Mouse (Mus musculus): Measurements from ENCODE around the gene Glis3. TPM values are rescaled to one million over a fixed set of nuclear protein-coding genes. Genes with fewer than 3 reads are reported as not detected.

Gene Glis3
- polyA plus RNA-seq, 1 experiment from 2014 or later = 3.4 TPM

- Histone ChIP-seq H3K9me3 (ENCODE audit: control insufficient read depth, low read length) (no peaks in the 10 kb centered on the region), H3K9ac (ENCODE audit: low read length) (no peak overlapping the region), H3K27ac (ENCODE audit: low read depth, low read length) (no peak overlapping the region), H3K4me3 (ENCODE audit: low read depth, low read length) (no peak overlapping the region), H3K4me1 (replicated peaks; ENCODE audit: control insufficient read depth, insufficient read depth, low read length) (no peaks in the 10 kb centered on the region), H3K36me3 (ENCODE audit: control insufficient read depth, insufficient read depth, low read length) (no peaks in the 10 kb centered on the region), H3K4me2 (ENCODE audit: low read depth, low read length, severe bottlenecking) (no peak overlapping the region), H3K27me3 (ENCODE audit: control insufficient read depth, insufficient read depth, low read length) (no peaks in the 10 kb centered on the region)
- ATAC-seq (replicated peaks; ENCODE audit: low FRiP score) (no peak), DNase-seq (ENCODE audit: low spot score) (no peak)
- 84% methylated on average over 4 of the region's 4 CpGs for WGBS
These were observed 6.5 kb upstream of the Glis3 start for GRCm38 (mm10) chr19:28686398-28686797.

DNA sequence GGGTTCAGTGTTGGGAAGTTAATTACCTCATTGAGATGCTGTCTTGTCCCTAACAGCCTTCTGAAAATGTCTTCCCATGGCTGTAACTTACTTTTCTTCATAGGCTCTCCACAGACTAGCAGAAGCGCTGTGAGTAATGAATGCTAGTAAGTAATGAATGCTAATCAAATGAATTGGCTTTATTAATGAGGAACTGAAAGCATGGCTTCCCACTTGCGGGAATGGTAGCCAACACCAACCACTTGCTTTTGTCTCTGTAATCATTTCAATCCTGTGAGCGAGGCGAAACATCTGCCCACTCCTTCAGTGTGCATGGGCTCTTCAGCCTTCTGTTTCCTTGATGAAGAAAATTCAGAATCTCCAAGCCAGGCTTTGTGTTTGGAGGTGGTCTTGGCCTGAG is 5.6 kb upstream of the Glis3 start:
- WGBS = 83% methylated on average over 4 of the region's 4 CpGs

GRCm38 (mm10) chr19:28684347-28684746 is 4.5 kb upstream of the Glis3 start:
- ATAC-seq (replicated peaks; ENCODE audit: low FRiP score) (no peak), DNase-seq (ENCODE audit: low spot score) (no peak)
- no peak overlapping the region for H3K4me3 ChIP-seq (ENCODE audit: low read depth, low read length)
- WGBS = 89% methylated on average over 6 of the region's 6 CpGs
- H3K4me1 ChIP-seq (replicated peaks; ENCODE audit: control insufficient read depth, insufficient read depth, low read length) = no peaks in the 10 kb centered on the region; the same call in none of the 2 replicates
- no peak overlapping the region for H3K9ac ChIP-seq (ENCODE audit: low read length)
- peaks cover 10% of the 10 kb centered on the region for H3K27me3 ChIP-seq (ENCODE audit: control insufficient read depth, insufficient read depth, low read length)
- H3K27ac ChIP-seq (ENCODE audit: low read depth, low read length) = no peak overlapping the region
- H3K9me3 ChIP-seq (ENCODE audit: control insufficient read depth, low read length) = no peaks in the 10 kb centered on the region
- H3K36me3 ChIP-seq (ENCODE audit: control insufficient read depth, insufficient read depth, low read length) = no peaks in the 10 kb centered on the region
- H3K4me2 ChIP-seq (ENCODE audit: low read depth, low read length, severe bottlenecking) = no peak overlapping the region

More for the DNA sequence above, 5.6 kb upstream of the Glis3 start:
- no peak for ATAC-seq (replicated peaks; ENCODE audit: low FRiP score)
- DNase-seq (ENCODE audit: low spot score) = no peak
- no peak overlapping the region for H3K9ac ChIP-seq (ENCODE audit: low read length)
- H3K4me2 ChIP-seq (ENCODE audit: low read depth, low read length, severe bottlenecking) = no peak overlapping the region
- H3K9me3 ChIP-seq (ENCODE audit: control insufficient read depth, low read length) = no peaks in the 10 kb centered on the region
- H3K4me3 ChIP-seq (ENCODE audit: low read depth, low read length) = no peak overlapping the region
- H3K4me1 ChIP-seq (replicated peaks; ENCODE audit: control insufficient read depth, insufficient read depth, low read length) = no peaks in the 10 kb centered on the region; the same call in 1 of the 2 replicates
- no peaks in the 10 kb centered on the region for H3K36me3 ChIP-seq (ENCODE audit: control insufficient read depth, insufficient read depth, low read length)
- no peak overlapping the region for H3K27ac ChIP-seq (ENCODE audit: low read depth, low read length)
- H3K27me3 ChIP-seq (ENCODE audit: control insufficient read depth, insufficient read depth, low read length) = peaks cover 4% of the 10 kb centered on the region

DNA sequence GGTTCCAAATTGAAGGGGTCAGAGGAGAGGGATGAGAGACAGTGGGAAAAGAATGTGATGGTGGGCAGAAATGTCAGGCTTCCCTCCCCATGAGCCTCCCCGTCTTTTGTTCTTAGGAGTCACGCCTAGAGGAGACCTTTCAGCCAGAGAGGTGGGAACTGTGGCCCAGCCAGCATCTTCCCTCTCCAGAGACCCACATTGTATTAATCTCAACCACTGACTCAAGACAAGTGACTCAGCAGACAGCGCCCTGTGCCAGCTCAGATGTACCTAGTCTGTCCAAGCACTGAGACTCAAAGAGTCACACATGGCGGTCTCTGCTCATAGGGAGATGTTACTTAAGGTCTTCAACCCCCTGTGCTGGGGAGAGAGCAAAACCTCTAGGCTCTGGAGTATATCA is 3.5 kb upstream of the Glis3 start:
- no peak overlapping the region for H3K27ac ChIP-seq (ENCODE audit: low read depth, low read length)
- no peak overlapping the region for H3K4me3 ChIP-seq (ENCODE audit: low read depth, low read length)
- H3K4me1 ChIP-seq (replicated peaks; ENCODE audit: control insufficient read depth, insufficient read depth, low read length) = peaks cover 7% of the 10 kb centered on the region
- H3K9ac ChIP-seq (ENCODE audit: low read length) = no peak overlapping the region
- H3K4me2 ChIP-seq (ENCODE audit: low read depth, low read length, severe bottlenecking) = no peak overlapping the region
- DNase-seq (ENCODE audit: low spot score) = no peak
- no peaks in the 10 kb centered on the region for H3K9me3 ChIP-seq (ENCODE audit: control insufficient read depth, low read length)
- no peaks in the 10 kb centered on the region for H3K36me3 ChIP-seq (ENCODE audit: control insufficient read depth, insufficient read depth, low read length)
- 93% methylated on average over 4 of the region's 4 CpGs for WGBS
- H3K27me3 ChIP-seq (ENCODE audit: control insufficient read depth, insufficient read depth, low read length) = peaks cover 20% of the 10 kb centered on the region
- no peak for ATAC-seq (replicated peaks; ENCODE audit: low FRiP score)

- under 1% methylated on average over 28 of the region's 28 CpGs for WGBS
- DNase-seq (ENCODE audit: low spot score) = no peak
- Histone ChIP-seq H3K27ac (ENCODE audit: low read depth, low read length) (no peak overlapping the region), H3K4me1 (replicated peaks; ENCODE audit: control insufficient read depth, insufficient read depth, low read length) (peaks cover 12% of the 10 kb centered on the region), H3K4me3 (ENCODE audit: low read depth, low read length) (peak overlapping the region; percentile 47), H3K9me3 (ENCODE audit: control insufficient read depth, low read length) (no peaks in the 10 kb centered on the region), H3K27me3 (ENCODE audit: control insufficient read depth, insufficient read depth, low read length) (peaks cover 28% of the 10 kb centered on the region), H3K36me3 (ENCODE audit: control insufficient read depth, insufficient read depth, low read length) (no peaks in the 10 kb centered on the region), H3K9ac (ENCODE audit: low read length) (peak overlapping the region; percentile 52), H3K4me2 (ENCODE audit: low read depth, low read length, severe bottlenecking) (peak overlapping the region; percentile 89)
- ATAC-seq (replicated peaks; ENCODE audit: low FRiP score) = 0 out of 2 replicates have a peak, but pooled peaks have one; percentile 2
These were observed 544 bp downstream of the Glis3 start for GRCm38 (mm10) chr19:28679291-28679775.

DNA sequence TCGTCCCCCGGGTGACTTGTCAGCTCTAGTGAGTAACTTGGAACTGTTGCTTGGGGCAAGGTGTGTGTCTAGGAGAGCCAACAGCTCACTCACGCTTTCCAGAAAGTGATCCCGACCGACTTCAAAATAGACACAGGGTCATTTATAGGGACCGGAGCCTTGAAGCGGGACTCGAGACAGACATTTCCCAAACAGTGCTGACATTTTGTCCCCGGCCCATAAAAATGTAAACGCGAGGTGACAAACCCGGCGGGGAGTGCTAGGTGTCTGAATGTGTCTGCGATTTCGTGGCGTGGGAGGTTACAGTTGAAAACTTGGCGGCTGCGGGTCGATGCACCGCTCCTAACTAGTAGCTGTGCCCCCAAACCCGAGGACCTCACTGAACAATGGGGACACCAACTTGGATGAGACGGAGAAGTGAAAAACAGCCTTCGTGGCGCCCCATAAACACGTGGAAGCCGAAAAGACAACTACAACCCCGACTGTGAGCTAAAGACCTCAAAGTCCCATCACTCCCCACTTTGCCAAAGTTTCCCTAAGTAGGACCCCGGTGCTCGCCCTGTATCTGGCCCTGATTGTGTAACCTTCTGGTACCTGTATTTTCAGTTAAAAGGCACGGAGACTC is 1.1 kb downstream of the Glis3 start:
- WGBS = under 1% methylated on average over 30 of the region's 30 CpGs
- H3K27me3 ChIP-seq (ENCODE audit: control insufficient read depth, insufficient read depth, low read length) = peaks cover 28% of the 10 kb centered on the region

DNA sequence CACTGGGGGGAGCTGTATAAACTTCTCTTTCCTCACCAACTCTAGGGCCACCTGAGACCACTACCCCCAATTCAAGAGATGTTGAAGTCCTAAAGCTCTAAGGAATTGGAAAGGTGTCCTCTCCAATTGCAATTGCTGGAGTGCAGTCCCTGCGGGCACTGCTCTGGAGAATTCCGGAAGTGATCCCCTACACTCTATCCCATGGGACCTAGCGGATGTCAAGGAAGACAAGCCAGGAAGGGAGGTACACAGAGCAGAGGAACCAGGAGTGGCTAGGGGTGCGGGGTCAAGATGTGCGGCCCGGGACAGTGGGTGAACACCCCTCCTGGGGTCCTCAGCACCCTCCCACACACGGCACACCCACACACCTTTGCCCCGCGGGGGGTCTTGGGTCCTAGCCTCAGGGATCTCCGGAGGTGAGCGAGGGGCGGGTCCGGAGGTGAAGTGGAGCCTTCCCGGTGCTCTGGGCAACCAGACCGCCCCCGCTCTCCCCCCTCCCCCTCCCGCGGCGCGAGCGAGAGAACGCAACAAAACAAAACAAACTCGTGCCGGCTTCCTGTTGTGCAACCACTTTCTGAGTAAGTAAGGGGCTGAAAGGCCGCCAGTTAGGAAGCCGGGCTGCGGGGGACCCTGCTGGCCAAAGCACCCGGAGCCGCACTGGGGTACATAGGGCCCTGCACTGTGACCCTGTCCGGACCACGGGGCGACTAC is 2.0 kb downstream of the Glis3 start:
- Histone ChIP-seq H3K4me3 (ENCODE audit: low read depth, low read length) (peak overlapping the region; percentile 47), H3K4me1 (replicated peaks; ENCODE audit: control insufficient read depth, insufficient read depth, low read length) (peaks cover 12% of the 10 kb centered on the region), H3K27ac (ENCODE audit: low read depth, low read length) (no peak overlapping the region), H3K9me3 (ENCODE audit: control insufficient read depth, low read length) (no peaks in the 10 kb centered on the region), H3K4me2 (ENCODE audit: low read depth, low read length, severe bottlenecking) (peak overlapping the region; percentile 89), H3K27me3 (ENCODE audit: control insufficient read depth, insufficient read depth, low read length) (peaks cover 28% of the 10 kb centered on the region), H3K36me3 (ENCODE audit: control insufficient read depth, insufficient read depth, low read length) (no peaks in the 10 kb centered on the region), H3K9ac (ENCODE audit: low read length) (peak overlapping the region; percentile 39)
- ATAC-seq (replicated peaks; ENCODE audit: low FRiP score) = peak; percentile 43; the same call in 1 of the 2 replicates
- DNase-seq (ENCODE audit: low spot score) = peak; percentile 62
- under 1% methylated on average over 32 of the region's 32 CpGs for WGBS

More for the DNA sequence above, 1.1 kb downstream of the Glis3 start:
- H3K9ac ChIP-seq (ENCODE audit: low read length) = peak overlapping the region; percentile 6; the same call in 1 of the 2 replicates
- H3K4me1 ChIP-seq (replicated peaks; ENCODE audit: control insufficient read depth, insufficient read depth, low read length) = peaks cover 12% of the 10 kb centered on the region
- H3K9me3 ChIP-seq (ENCODE audit: control insufficient read depth, low read length) = no peaks in the 10 kb centered on the region
- no peak overlapping the region for H3K27ac ChIP-seq (ENCODE audit: low read depth, low read length)
- peak overlapping the region; percentile 47 for H3K4me3 ChIP-seq (ENCODE audit: low read depth, low read length)
- no peak for ATAC-seq (replicated peaks; ENCODE audit: low FRiP score)
- peak overlapping the region; percentile 89 for H3K4me2 ChIP-seq (ENCODE audit: low read depth, low read length, severe bottlenecking)
- DNase-seq (ENCODE audit: low spot score) = peak; percentile 57
- H3K36me3 ChIP-seq (ENCODE audit: control insufficient read depth, insufficient read depth, low read length) = no peaks in the 10 kb centered on the region

DNA sequence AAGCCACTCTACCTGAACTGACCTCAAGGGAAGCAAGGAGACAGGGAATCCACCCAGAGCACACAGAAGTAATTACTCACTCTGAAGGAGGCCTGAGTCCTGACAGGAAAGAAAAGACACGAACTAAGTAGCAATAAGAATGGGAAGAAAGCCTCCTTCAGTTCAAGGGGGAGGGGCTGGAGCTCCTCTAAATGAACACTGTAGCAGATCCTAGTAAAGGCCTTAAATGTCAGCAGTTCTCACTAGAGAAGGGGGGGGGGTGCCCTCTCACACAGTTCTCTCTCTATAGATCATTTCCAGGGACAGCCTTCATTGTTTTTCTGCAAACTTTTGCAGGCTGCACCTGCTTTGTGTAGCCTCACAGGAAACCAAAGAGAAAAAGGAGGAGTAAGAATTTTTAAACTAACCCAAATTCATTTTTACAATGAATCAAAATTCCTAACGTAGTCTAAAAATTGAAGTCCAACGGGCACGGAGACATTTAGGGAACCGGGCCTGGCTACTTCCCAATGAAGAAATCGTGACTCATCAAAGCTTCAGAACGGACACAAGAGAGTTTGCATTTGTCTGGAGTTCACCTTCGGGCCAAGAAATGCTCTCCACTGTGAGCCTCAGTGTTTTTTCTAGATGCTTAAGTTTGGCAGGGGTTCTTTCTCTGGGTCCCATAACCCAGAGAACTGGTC is 2.7 kb downstream of the Glis3 start:
- H3K4me3 ChIP-seq (ENCODE audit: low read depth, low read length) = no peak overlapping the region
- H3K4me2 ChIP-seq (ENCODE audit: low read depth, low read length, severe bottlenecking) = peak overlapping the region; percentile 89; the same call in 1 of the 2 replicates
- H3K4me1 ChIP-seq (replicated peaks; ENCODE audit: control insufficient read depth, insufficient read depth, low read length) = peaks cover 12% of the 10 kb centered on the region
- no peaks in the 10 kb centered on the region for H3K9me3 ChIP-seq (ENCODE audit: control insufficient read depth, low read length)
- H3K36me3 ChIP-seq (ENCODE audit: control insufficient read depth, insufficient read depth, low read length) = no peaks in the 10 kb centered on the region
- no peak overlapping the region for H3K27ac ChIP-seq (ENCODE audit: low read depth, low read length)
- DNase-seq (ENCODE audit: low spot score) = no peak
- 25% methylated on average over 8 of the region's 8 CpGs for WGBS
- H3K27me3 ChIP-seq (ENCODE audit: control insufficient read depth, insufficient read depth, low read length) = peaks cover 28% of the 10 kb centered on the region
- H3K9ac ChIP-seq (ENCODE audit: low read length) = no peak overlapping the region
- no peak for ATAC-seq (replicated peaks; ENCODE audit: low FRiP score)

Measured in forebrain, embryonic 11.5 days (tissue).